Mouse (Mus musculus): Measurements from ENCODE around the gene Aebp2.

DNA sequence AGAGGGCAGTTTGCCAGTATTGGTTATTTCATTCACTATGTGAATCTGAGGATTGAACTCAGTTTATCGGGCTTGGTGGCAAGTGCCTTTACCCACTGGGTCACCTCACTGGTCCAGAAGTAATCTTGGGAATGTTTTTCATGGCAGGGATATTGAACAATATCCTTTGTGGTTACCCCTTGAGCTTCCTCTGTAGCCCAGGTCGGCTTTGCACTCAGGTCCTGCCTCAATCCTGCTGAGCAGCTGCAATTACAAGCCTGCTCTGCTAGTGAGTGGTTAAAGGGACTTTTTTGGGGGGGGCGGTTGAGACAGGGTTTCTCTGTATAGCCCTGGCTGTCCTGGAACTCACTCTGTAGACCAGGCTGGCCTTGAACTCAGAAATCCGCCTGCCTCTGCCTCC is 13.8 kb downstream of the Aebp2 start:
- TF ChIP-seq TAL1 (IDR thresholded peaks at IDR 0.05; ENCODE audit: low read length): no peak
- no peak for TF ChIP-seq GATA1 (IDR thresholded peaks at IDR 0.05; ENCODE audit: low read length)
